Mouse (Mus musculus): ENCODE results near the gene Lamc2. TPM values are rescaled to one million over a fixed set of nuclear protein-coding genes. Genes with fewer than 3 reads are reported as not detected.

The Lamc2 gene
- polyA plus RNA-seq, 1 experiment from 2014 or later, result 2.9 TPM

DNA sequence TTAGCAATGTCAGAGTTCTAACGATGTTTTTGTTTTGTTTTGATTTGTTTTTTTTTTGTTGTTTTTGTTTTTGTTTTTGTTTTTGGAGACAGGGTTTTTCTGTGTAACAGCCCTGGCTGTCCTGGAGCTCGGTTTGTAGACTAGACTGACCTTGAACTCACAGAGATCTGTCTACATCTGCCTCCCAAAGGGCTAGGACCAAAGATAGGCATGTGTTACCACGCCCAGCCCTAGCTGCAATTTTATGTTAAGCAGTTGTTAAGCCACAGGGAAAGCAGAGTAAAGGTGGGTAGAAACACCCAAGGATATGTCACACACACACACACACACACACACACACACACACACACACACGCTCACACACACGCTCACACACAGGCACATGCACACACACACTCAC is 76.9 kb downstream of the Lamc2 start:
- no peak overlapping the region for H3K4me2 ChIP-seq (ENCODE audit: low read length)
- 79% methylated on average over 5 of the region's 5 CpGs for WGBS
- peaks cover 10% of the 10 kb centered on the region for H3K36me3 ChIP-seq (ENCODE audit: control insufficient read depth, insufficient read depth, low read length)
- no peak overlapping the region for H3K9ac ChIP-seq (ENCODE audit: low read depth, low read length)
- H3K27ac ChIP-seq (ENCODE audit: low read length), result no peak overlapping the region
- no peak for ATAC-seq
- H3K4me1 ChIP-seq (ENCODE audit: control insufficient read depth, insufficient read depth, low read length), result no peaks in the 10 kb centered on the region
- no peaks in the 10 kb centered on the region for H3K27me3 ChIP-seq (ENCODE audit: control insufficient read depth, insufficient read depth, low read depth, low read length)
- H3K4me3 ChIP-seq (ENCODE audit: low read depth, low read length), result no peak overlapping the region
- H3K9me3 ChIP-seq (replicated peaks; ENCODE audit: control insufficient read depth, low read length, poor library complexity, severe bottlenecking), result no peaks in the 10 kb centered on the region

DNA sequence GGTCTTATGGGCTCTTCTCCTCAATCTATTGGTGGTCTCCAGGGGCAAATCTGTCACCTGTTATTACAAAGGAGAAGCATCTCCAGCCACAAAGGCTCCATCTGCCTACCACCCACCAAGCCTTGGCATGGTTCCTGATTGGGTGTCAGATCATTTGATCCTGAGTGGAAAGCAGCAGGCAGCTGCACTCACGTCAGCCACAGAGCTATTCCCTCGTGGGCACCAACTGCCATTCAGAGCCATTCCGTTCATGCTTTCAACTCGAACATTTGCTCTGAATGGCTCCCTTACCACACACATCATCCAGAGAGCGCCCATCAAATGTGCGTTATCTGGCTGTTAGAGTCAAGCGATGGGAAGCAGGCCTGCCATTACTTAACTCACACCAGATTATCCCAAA is 78.4 kb downstream of the Lamc2 start:
- H3K36me3 ChIP-seq (ENCODE audit: control insufficient read depth, insufficient read depth, low read length), result peaks cover 11% of the 10 kb centered on the region
- WGBS, result 43% methylated on average over 7 of the region's 7 CpGs
- H3K4me2 ChIP-seq (ENCODE audit: low read length), result no peak overlapping the region
- H3K4me3 ChIP-seq (ENCODE audit: low read depth, low read length), result no peak overlapping the region
- no peaks in the 10 kb centered on the region for H3K4me1 ChIP-seq (ENCODE audit: control insufficient read depth, insufficient read depth, low read length)
- no peak overlapping the region for H3K9ac ChIP-seq (ENCODE audit: low read depth, low read length)
- H3K27ac ChIP-seq (ENCODE audit: low read length), result no peak overlapping the region
- H3K27me3 ChIP-seq (ENCODE audit: control insufficient read depth, insufficient read depth, low read depth, low read length), result no peaks in the 10 kb centered on the region
- ATAC-seq, result no peak
- no peaks in the 10 kb centered on the region for H3K9me3 ChIP-seq (replicated peaks; ENCODE audit: control insufficient read depth, low read length, poor library complexity, severe bottlenecking)

- H3K4me3 ChIP-seq (ENCODE audit: low read depth, low read length), result no peak overlapping the region
- peaks cover 3% of the 10 kb centered on the region; the same call in 1 of the 2 replicates for H3K36me3 ChIP-seq (ENCODE audit: control insufficient read depth, insufficient read depth, low read length)
- no peak overlapping the region for H3K27ac ChIP-seq (ENCODE audit: low read length)
- no peaks in the 10 kb centered on the region for H3K27me3 ChIP-seq (ENCODE audit: control insufficient read depth, insufficient read depth, low read depth, low read length)
- H3K4me2 ChIP-seq (ENCODE audit: low read length), result no peak overlapping the region
- no peak overlapping the region for H3K9ac ChIP-seq (ENCODE audit: low read depth, low read length)
- no peaks in the 10 kb centered on the region for H3K4me1 ChIP-seq (ENCODE audit: control insufficient read depth, insufficient read depth, low read length)
- H3K9me3 ChIP-seq (replicated peaks; ENCODE audit: control insufficient read depth, low read length, poor library complexity, severe bottlenecking), result no peaks in the 10 kb centered on the region
- ATAC-seq, result no peak
- WGBS, result 78% methylated on average over 12 of the region's 12 CpGs
Observed at GRCm38 (mm10) chr1:153104804-153105203, 81.4 kb downstream of the Lamc2 start.

GRCm38 (mm10) chr1:153103186-153103554 is 83.1 kb downstream of the Lamc2 start:
- Histone ChIP-seq H3K36me3 (ENCODE audit: control insufficient read depth, insufficient read depth, low read length) (peaks cover 3% of the 10 kb centered on the region; the same call in 1 of the 2 replicates), H3K9ac (ENCODE audit: low read depth, low read length) (no peak overlapping the region), H3K27ac (ENCODE audit: low read length) (no peak overlapping the region), H3K4me3 (ENCODE audit: low read depth, low read length) (no peak overlapping the region), H3K4me2 (ENCODE audit: low read length) (no peak overlapping the region), H3K9me3 (replicated peaks; ENCODE audit: control insufficient read depth, low read length, poor library complexity, severe bottlenecking) (no peaks in the 10 kb centered on the region), H3K27me3 (ENCODE audit: control insufficient read depth, insufficient read depth, low read depth, low read length) (no peaks in the 10 kb centered on the region), H3K4me1 (ENCODE audit: control insufficient read depth, insufficient read depth, low read length) (no peaks in the 10 kb centered on the region)
- ATAC-seq, result no peak
- 97% methylated on average over 8 of the region's 8 CpGs for WGBS

- 91% methylated on average over 17 of the region's 17 CpGs for WGBS
- no peak for ATAC-seq
- Histone ChIP-seq H3K9me3 (replicated peaks; ENCODE audit: control insufficient read depth, low read length, poor library complexity, severe bottlenecking) (no peaks in the 10 kb centered on the region), H3K9ac (ENCODE audit: low read depth, low read length) (no peak overlapping the region), H3K27ac (ENCODE audit: low read length) (no peak overlapping the region), H3K27me3 (ENCODE audit: control insufficient read depth, insufficient read depth, low read depth, low read length) (no peaks in the 10 kb centered on the region), H3K36me3 (ENCODE audit: control insufficient read depth, insufficient read depth, low read length) (peaks cover 3% of the 10 kb centered on the region; the same call in 1 of the 2 replicates), H3K4me2 (ENCODE audit: low read length) (no peak overlapping the region), H3K4me1 (ENCODE audit: control insufficient read depth, insufficient read depth, low read length) (no peaks in the 10 kb centered on the region), H3K4me3 (ENCODE audit: low read depth, low read length) (no peak overlapping the region)
Observed at GRCm38 (mm10) chr1:153102296-153103185, 83.7 kb downstream of the Lamc2 start.

DNA sequence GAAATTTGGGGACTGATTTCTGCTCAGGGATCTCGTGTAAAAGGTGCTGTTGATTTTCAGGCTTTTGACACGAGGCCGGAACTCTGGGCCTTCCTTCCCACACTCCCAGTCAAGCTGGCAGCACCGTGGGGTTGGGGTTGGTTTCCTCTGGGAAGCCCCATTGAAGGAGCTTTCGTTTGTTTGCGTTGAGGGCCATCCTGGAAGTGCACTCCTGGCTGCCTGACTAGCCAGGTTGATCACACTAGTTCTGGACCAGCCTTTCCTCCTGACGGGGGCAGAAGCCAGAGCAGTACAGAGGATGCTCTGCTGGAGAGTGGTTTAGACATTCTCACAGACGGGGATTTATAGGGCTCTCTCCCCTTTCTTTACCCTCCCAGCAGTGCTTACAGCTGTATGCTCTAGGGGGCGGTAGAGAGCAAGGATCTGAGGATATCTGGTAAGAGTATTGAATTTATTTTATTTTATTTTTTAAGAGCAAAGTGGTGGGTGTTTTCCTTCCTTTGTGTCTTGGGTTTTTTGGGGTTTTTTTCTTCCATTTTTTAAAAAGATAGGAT is 84.8 kb downstream of the Lamc2 start:
- no peak overlapping the region for H3K4me2 ChIP-seq (ENCODE audit: low read length)
- no peaks in the 10 kb centered on the region for H3K4me1 ChIP-seq (ENCODE audit: control insufficient read depth, insufficient read depth, low read length)
- H3K9me3 ChIP-seq (replicated peaks; ENCODE audit: control insufficient read depth, low read length, poor library complexity, severe bottlenecking), result no peaks in the 10 kb centered on the region
- WGBS, result 44% methylated on average over 9 of the region's 9 CpGs
- H3K27ac ChIP-seq (ENCODE audit: low read length), result no peak overlapping the region
- no peak overlapping the region for H3K4me3 ChIP-seq (ENCODE audit: low read depth, low read length)
- H3K27me3 ChIP-seq (ENCODE audit: control insufficient read depth, insufficient read depth, low read depth, low read length), result no peaks in the 10 kb centered on the region
- no peak for ATAC-seq
- no peak overlapping the region for H3K9ac ChIP-seq (ENCODE audit: low read depth, low read length)
- H3K36me3 ChIP-seq (ENCODE audit: control insufficient read depth, insufficient read depth, low read length), result peaks cover 6% of the 10 kb centered on the region; the same call in 1 of the 2 replicates

DNA sequence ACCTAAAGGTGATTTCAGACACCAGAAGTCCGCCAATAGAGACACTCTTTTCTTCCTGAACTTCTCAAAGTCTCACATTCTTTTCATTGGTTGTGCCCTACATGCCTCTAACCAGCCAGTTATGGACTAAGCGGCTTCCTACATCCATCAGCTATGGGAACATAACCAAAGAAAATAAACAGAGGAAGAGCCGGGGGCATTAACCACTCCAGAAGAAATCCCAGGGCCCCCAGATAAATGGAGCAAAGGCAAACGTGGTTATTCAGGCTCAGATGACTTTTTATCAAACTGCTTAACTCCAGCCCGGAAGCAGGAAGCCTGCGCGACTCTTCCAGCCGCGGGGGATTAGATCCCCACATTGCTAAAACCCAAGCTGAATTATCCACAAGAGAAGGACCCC is 85.3 kb downstream of the Lamc2 start:
- Histone ChIP-seq H3K27ac (ENCODE audit: low read length) (no peak overlapping the region), H3K36me3 (ENCODE audit: control insufficient read depth, insufficient read depth, low read length) (peaks cover 6% of the 10 kb centered on the region; the same call in 1 of the 2 replicates), H3K9ac (ENCODE audit: low read depth, low read length) (no peak overlapping the region), H3K4me3 (ENCODE audit: low read depth, low read length) (no peak overlapping the region), H3K4me2 (ENCODE audit: low read length) (no peak overlapping the region), H3K9me3 (replicated peaks; ENCODE audit: control insufficient read depth, low read length, poor library complexity, severe bottlenecking) (no peaks in the 10 kb centered on the region), H3K27me3 (ENCODE audit: control insufficient read depth, insufficient read depth, low read depth, low read length) (no peaks in the 10 kb centered on the region), H3K4me1 (ENCODE audit: control insufficient read depth, insufficient read depth, low read length) (peaks cover 4% of the 10 kb centered on the region; the same call in 1 of the 2 replicates)
- WGBS, result 56% methylated on average over 9 of the region's 9 CpGs
- no peak for ATAC-seq

DNA sequence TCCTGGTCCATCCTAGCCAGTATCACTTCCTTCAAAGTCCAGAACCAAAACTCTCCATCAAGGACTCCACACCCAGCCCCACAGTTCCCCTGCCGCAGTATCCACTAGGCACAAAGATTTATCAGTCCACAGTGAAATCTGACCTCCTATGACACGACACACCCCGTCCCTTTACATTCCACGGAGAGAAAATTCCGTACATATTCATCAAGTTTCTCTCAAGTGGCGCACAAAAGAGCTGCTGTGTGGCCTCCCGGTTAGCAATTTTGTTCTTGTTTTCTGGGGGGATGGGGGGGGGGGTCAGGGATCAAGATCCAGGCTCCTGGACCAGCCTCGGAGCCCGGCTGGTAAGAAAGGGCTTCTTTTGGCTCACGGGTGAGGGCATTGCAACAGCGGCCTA is 87.7 kb downstream of the Lamc2 start:
- Histone ChIP-seq H3K4me1 (ENCODE audit: control insufficient read depth, insufficient read depth, low read length) (peaks cover 4% of the 10 kb centered on the region; the same call in 1 of the 2 replicates), H3K27ac (ENCODE audit: low read length) (no peak overlapping the region), H3K9ac (ENCODE audit: low read depth, low read length) (no peak overlapping the region), H3K4me2 (ENCODE audit: low read length) (no peak overlapping the region), H3K27me3 (ENCODE audit: control insufficient read depth, insufficient read depth, low read depth, low read length) (no peaks in the 10 kb centered on the region; the same call in 1 of the 2 replicates), H3K9me3 (replicated peaks; ENCODE audit: control insufficient read depth, low read length, poor library complexity, severe bottlenecking) (no peaks in the 10 kb centered on the region), H3K4me3 (ENCODE audit: low read depth, low read length) (no peak overlapping the region), H3K36me3 (ENCODE audit: control insufficient read depth, insufficient read depth, low read length) (peaks cover 2% of the 10 kb centered on the region; the same call in 1 of the 2 replicates)
- no peak for ATAC-seq
- 35% methylated on average over 11 of the region's 11 CpGs for WGBS

Measured in midbrain, embryonic 16.5 days (tissue).